Mouse (Mus musculus): Measurements from ENCODE around the gene Reps2. TPM values are rescaled to one million over a fixed set of nuclear protein-coding genes. Genes with fewer than 3 reads are reported as not detected.

The Reps2 gene
- polyA plus RNA-seq, 1 experiment from 2014 or later = 27.1 TPM

GRCm38 (mm10) chrX:162621194-162622090, 22.0 kb downstream of the Reps2 start:
- Histone ChIP-seq H3K79me2 (ENCODE audit: inconsistent target) (no peaks in the 10 kb centered on the region; the same call in 1 of the 2 replicates), H3K27ac (no peak overlapping the region), H3K36me3 (ENCODE audit: inconsistent target) (no peaks in the 10 kb centered on the region), H3K4me3 (ENCODE audit: inconsistent target) (no peak overlapping the region)
- WGBS (ENCODE audit: missing documents) = 90% methylated on average over 5 of the region's 5 CpGs

- Histone ChIP-seq H3K36me3 (ENCODE audit: inconsistent target) (no peaks in the 10 kb centered on the region), H3K27ac (no peak overlapping the region), H3K4me3 (ENCODE audit: inconsistent target) (no peak overlapping the region), H3K79me2 (ENCODE audit: inconsistent target) (no peaks in the 10 kb centered on the region; the same call in 1 of the 2 replicates)
- WGBS (ENCODE audit: missing documents) = 100% methylated on average over 1 of the region's 2 CpGs
These were observed 23.7 kb downstream of the Reps2 start for GRCm38 (mm10) chrX:162619705-162620104.

- Histone ChIP-seq H3K79me2 (ENCODE audit: inconsistent target) (no peaks in the 10 kb centered on the region; the same call in 1 of the 2 replicates), H3K4me3 (ENCODE audit: inconsistent target) (no peak overlapping the region), H3K27ac (no peak overlapping the region), H3K36me3 (ENCODE audit: inconsistent target) (no peaks in the 10 kb centered on the region)
- 84% methylated on average over 3 of the region's 3 CpGs for WGBS (ENCODE audit: missing documents)
These were observed 24.9 kb downstream of the Reps2 start for GRCm38 (mm10) chrX:162618547-162618946.

GRCm38 (mm10) chrX:162606113-162606512, 37.3 kb downstream of the Reps2 start:
- 84% methylated on average over 2 of the region's 2 CpGs for WGBS (ENCODE audit: missing documents)
- Histone ChIP-seq H3K36me3 (ENCODE audit: inconsistent target) (no peaks in the 10 kb centered on the region), H3K4me3 (ENCODE audit: inconsistent target) (no peak overlapping the region), H3K79me2 (ENCODE audit: inconsistent target) (no peaks in the 10 kb centered on the region; the same call in 1 of the 2 replicates), H3K27ac (no peak overlapping the region)

GRCm38 (mm10) chrX:162599666-162600065, 43.8 kb downstream of the Reps2 start:
- no peak overlapping the region for H3K4me3 ChIP-seq (ENCODE audit: inconsistent target)
- 96% methylated on average over 3 of the region's 3 CpGs for WGBS (ENCODE audit: missing documents)
- no peak overlapping the region for H3K27ac ChIP-seq
- H3K36me3 ChIP-seq (ENCODE audit: inconsistent target) = no peaks in the 10 kb centered on the region
- H3K79me2 ChIP-seq (ENCODE audit: inconsistent target) = no peaks in the 10 kb centered on the region; the same call in 1 of the 2 replicates

- no peaks in the 10 kb centered on the region; the same call in 1 of the 2 replicates for H3K79me2 ChIP-seq (ENCODE audit: inconsistent target)
- 92% methylated on average over 5 of the region's 8 CpGs for WGBS (ENCODE audit: missing documents)
These were observed 52.2 kb downstream of the Reps2 start for GRCm38 (mm10) chrX:162591005-162591801.

GRCm38 (mm10) chrX:162590145-162590790, 53.2 kb downstream of the Reps2 start:
- Histone ChIP-seq H3K36me3 (ENCODE audit: inconsistent target) (no peaks in the 10 kb centered on the region), H3K4me3 (ENCODE audit: inconsistent target) (no peak overlapping the region), H3K79me2 (ENCODE audit: inconsistent target) (no peaks in the 10 kb centered on the region; the same call in 1 of the 2 replicates), H3K27ac (no peak overlapping the region)
- WGBS (ENCODE audit: missing documents) = 97% methylated on average over 6 of the region's 6 CpGs

More at GRCm38 (mm10) chrX:162591005-162591801, 52.2 kb downstream of the Reps2 start:
- H3K4me3 ChIP-seq (ENCODE audit: inconsistent target) = no peak overlapping the region
- no peak overlapping the region for H3K27ac ChIP-seq
- H3K36me3 ChIP-seq (ENCODE audit: inconsistent target) = no peaks in the 10 kb centered on the region

- WGBS (ENCODE audit: missing documents) = 79% methylated on average over 3 of the region's 3 CpGs
- H3K79me2 ChIP-seq (ENCODE audit: inconsistent target) = no peaks in the 10 kb centered on the region; the same call in 1 of the 2 replicates
- H3K4me3 ChIP-seq (ENCODE audit: inconsistent target) = no peak overlapping the region
- H3K36me3 ChIP-seq (ENCODE audit: inconsistent target) = no peaks in the 10 kb centered on the region
- H3K27ac ChIP-seq = no peak overlapping the region
These were observed 54.2 kb downstream of the Reps2 start for GRCm38 (mm10) chrX:162589173-162589805.

GRCm38 (mm10) chrX:162584349-162584748, 59.1 kb downstream of the Reps2 start:
- Histone ChIP-seq H3K36me3 (ENCODE audit: inconsistent target) (no peaks in the 10 kb centered on the region), H3K27ac (no peak overlapping the region), H3K4me3 (ENCODE audit: inconsistent target) (no peak overlapping the region), H3K79me2 (ENCODE audit: inconsistent target) (no peaks in the 10 kb centered on the region; the same call in 1 of the 2 replicates)
- WGBS (ENCODE audit: missing documents) = 73% methylated on average over 3 of the region's 3 CpGs

GRCm38 (mm10) chrX:162580521-162580920, 62.9 kb downstream of the Reps2 start:
- Histone ChIP-seq H3K27ac (no peak overlapping the region), H3K4me3 (ENCODE audit: inconsistent target) (no peak overlapping the region), H3K36me3 (ENCODE audit: inconsistent target) (no peaks in the 10 kb centered on the region), H3K79me2 (ENCODE audit: inconsistent target) (no peaks in the 10 kb centered on the region; the same call in 1 of the 2 replicates)
- 62% methylated on average over 3 of the region's 3 CpGs for WGBS (ENCODE audit: missing documents)

- H3K4me3 ChIP-seq (ENCODE audit: inconsistent target) = no peak overlapping the region
- no peaks in the 10 kb centered on the region for H3K79me2 ChIP-seq (ENCODE audit: inconsistent target)
- no peaks in the 10 kb centered on the region for H3K36me3 ChIP-seq (ENCODE audit: inconsistent target)
- H3K27ac ChIP-seq = no peak overlapping the region
- 77% methylated on average over 2 of the region's 2 CpGs for WGBS (ENCODE audit: missing documents)
These were observed 75.0 kb downstream of the Reps2 start for GRCm38 (mm10) chrX:162568439-162568838.

- WGBS (ENCODE audit: missing documents) = 98% methylated on average over 4 of the region's 4 CpGs
- no peak overlapping the region for H3K27ac ChIP-seq
- H3K4me3 ChIP-seq (ENCODE audit: inconsistent target) = no peak overlapping the region
- H3K36me3 ChIP-seq (ENCODE audit: inconsistent target) = no peaks in the 10 kb centered on the region
- no peaks in the 10 kb centered on the region for H3K79me2 ChIP-seq (ENCODE audit: inconsistent target)
These were observed 77.9 kb downstream of the Reps2 start for GRCm38 (mm10) chrX:162565501-162565900.

- 90% methylated on average over 6 of the region's 6 CpGs for WGBS (ENCODE audit: missing documents)
- Histone ChIP-seq H3K36me3 (ENCODE audit: inconsistent target) (no peaks in the 10 kb centered on the region), H3K79me2 (ENCODE audit: inconsistent target) (no peaks in the 10 kb centered on the region), H3K27ac (no peak overlapping the region), H3K4me3 (ENCODE audit: inconsistent target) (no peak overlapping the region)
These were observed 87.0 kb downstream of the Reps2 start for GRCm38 (mm10) chrX:162556459-162556841.

All from macrophage (primary cell).